Mouse (Mus musculus) heart, embryonic 13.5 days (tissue): ENCODE data around the gene Sept10. TPM values are rescaled to one million over a fixed set of nuclear protein-coding genes. Genes with fewer than 3 reads are reported as not detected.

Source experiments
- ATAC-seq: fragments of 200-750 bp; cut with Nextera tagmentation; 2 replicates; pipeline ENCODE4 v1.8.0; 2017; ENCODE audit warnings: moderate TSS enrichment; ENCODE audit not compliant: insufficient number of reproducible peaks, low FRiP score, low TSS enrichment; ENCODE audit errors: extremely low read depth
- H3K27ac ChIP-seq: fragments of 300-500 bp; sonication (generic); replicated peaks from 2 replicates; pipeline ENCODE4 v1.5.1; 2015; ENCODE audit warnings: moderate library complexity, mild to moderate bottlenecking, inconsistent platforms
- H3K27me3 ChIP-seq: fragments of 300-500 bp; sonication (generic); replicated peaks from 2 replicates; pipeline ENCODE4 v1.6.1; 2015; ENCODE audit warnings: mild to moderate bottlenecking, inconsistent platforms
- H3K36me3 ChIP-seq: fragments of 300-500 bp; sonication (generic); 2 replicates; pipeline ENCODE4 v1.6.1; 2015; ENCODE audit warnings: mild to moderate bottlenecking, inconsistent platforms
- H3K4me1 ChIP-seq: fragments of 300-500 bp; sonication (generic); 2 replicates; pipeline ENCODE4 v1.6.1; 2015; ENCODE audit warnings: inconsistent platforms
- H3K4me2 ChIP-seq: fragments of 300-500 bp; sonication (generic); 2 replicates; pipeline ENCODE4 v1.6.1; 2015; ENCODE audit warnings: inconsistent platforms, mild to moderate bottlenecking, moderate library complexity
- H3K4me3 ChIP-seq: fragments of 300-500 bp; sonication (generic); 2 replicates; pipeline ENCODE4 v1.5.1; 2015; ENCODE audit warnings: moderate library complexity, mild to moderate bottlenecking, inconsistent platforms
- H3K9ac ChIP-seq: fragments of 300-500 bp; sonication (generic); 2 replicates; pipeline ENCODE4 v1.6.1; 2015; ENCODE audit warnings: inconsistent platforms, mild to moderate bottlenecking, moderate library complexity
- H3K9me3 ChIP-seq: fragments of 300-500 bp; sonication (generic); 2 replicates; pipeline ENCODE4 v1.6.1; 2016; ENCODE audit warnings: inconsistent platforms
- WGBS: fragments of 180-500 bp; shearing (Covaris S2); methylation state at CpG from one replicate; pipeline ENCODE4 v1.1.7; 2015; ENCODE audit warnings: mixed read lengths; 5-methylcytosine and 5-hydroxymethylcytosine counted together
- polyA plus RNA-seq: library from polyadenylated mRNA; unstranded; fragments of >200 nt; fragmentation: Nextera tagmentation; extraction: Ambion mirVana; gene quantifications from 2 replicates; pipeline ENCODE4 v1.2.1, GENCODE M21; 2015

Sept10 gene
- 36.1 and 36.5 TPM in 2 replicates for polyA plus RNA-seq

DNA sequence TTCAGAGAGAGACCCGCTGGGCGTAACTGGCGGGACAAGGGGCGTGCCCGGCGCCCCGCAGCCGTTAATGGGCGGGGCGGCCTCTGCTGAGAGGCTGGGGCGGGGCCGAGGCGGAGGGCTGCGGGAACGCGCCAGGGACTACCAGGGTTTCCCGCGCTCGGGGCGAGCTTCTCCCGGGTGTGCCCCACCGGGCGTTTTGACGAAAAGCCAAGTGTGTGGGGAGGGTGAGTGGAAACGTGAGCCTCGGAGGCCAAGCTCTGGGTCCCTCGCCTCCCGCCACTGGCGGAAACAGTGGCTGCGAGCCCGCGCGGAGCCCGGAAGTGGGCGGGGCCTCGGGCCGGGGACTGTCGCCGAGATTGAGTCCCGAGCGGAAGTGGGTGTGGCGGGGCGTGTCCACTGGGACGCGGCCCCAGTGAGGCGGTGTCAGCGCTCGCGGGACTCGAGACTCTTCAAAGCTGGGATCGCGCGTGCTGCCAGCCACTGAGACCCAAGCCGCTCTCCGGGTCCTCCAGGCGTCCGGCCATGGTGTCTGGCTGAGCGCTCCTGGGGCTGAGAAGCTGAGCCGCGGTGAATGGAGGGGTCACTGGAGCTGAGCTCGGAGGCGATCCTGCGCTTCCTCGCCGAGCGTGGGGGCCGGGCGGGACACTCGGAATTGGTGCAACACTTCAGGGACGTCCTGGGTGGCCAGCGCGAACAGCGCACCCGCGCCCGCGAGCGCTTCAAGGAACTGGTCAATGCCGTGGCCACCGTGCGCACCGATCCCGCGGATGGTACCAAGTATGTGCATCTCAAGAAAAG is at the start of gene Sept10, which contains the start of gene Sowahc:
Gene Sept10, minus strand, starts transcription at position 375 of the 798 bp plus-strand sequence.
Gene Sowahc, plus strand, starts transcription at position 481 of the 798 bp plus-strand sequence.
- under 1% methylated on average over 84 of the region's 84 CpGs for WGBS
- peak within 1 kb of the TSS; percentile 93 for H3K27ac ChIP-seq
- peaks cover 32% of the 10 kb centered on the region for H3K4me1 ChIP-seq
- H3K36me3 ChIP-seq: no peaks in the 10 kb centered on the region
- no peaks in the 10 kb centered on the region for H3K9me3 ChIP-seq
- H3K9ac ChIP-seq: peak within 1 kb of the TSS; percentile 93
- peak within 1 kb of the TSS; percentile 73 for H3K4me3 ChIP-seq
- H3K27me3 ChIP-seq: peaks cover 7% of the 10 kb centered on the region; the same call in 1 of the 2 replicates
- ATAC-seq: peak; percentile 91
- H3K4me2 ChIP-seq: peak within 1 kb of the TSS; percentile 100

- H3K36me3 ChIP-seq: no peaks in the 10 kb centered on the region
- ATAC-seq: no peak
- 54% methylated on average over 3 of the region's 3 CpGs for WGBS
- no peak overlapping the region for H3K4me3 ChIP-seq
- peaks cover 15% of the 10 kb centered on the region for H3K4me1 ChIP-seq
- no peak overlapping the region for H3K9ac ChIP-seq
- H3K4me2 ChIP-seq: no peak overlapping the region
- no peak overlapping the region for H3K27ac ChIP-seq
- H3K27me3 ChIP-seq: no peaks in the 10 kb centered on the region
- no peaks in the 10 kb centered on the region for H3K9me3 ChIP-seq
These were observed 47.1 kb upstream of the Sept10 start for GRCm38 (mm10) chr10:59268754-59269153.

DNA sequence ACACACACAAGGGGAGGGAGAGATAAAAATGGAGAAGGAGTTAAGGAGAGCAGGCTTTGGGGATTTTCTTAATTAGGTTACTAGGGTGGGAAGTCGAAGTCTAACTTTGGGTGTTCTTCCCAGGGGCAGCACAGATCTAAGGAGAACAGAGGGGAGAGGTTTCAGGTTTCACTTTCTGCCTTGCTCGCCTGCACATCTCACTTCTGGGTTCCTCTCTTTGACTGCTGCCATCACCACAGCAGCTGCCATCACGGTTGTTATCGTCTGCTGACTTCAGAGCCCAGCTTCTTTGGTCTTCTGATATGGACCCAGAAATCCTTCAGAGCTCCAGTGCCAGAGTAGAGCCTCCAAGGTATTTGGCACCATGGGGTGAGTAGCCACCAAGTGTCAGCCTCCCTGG is 46.5 kb upstream of the Sept10 start:
- Histone ChIP-seq H3K4me1 (peaks cover 15% of the 10 kb centered on the region), H3K36me3 (no peaks in the 10 kb centered on the region), H3K27me3 (no peaks in the 10 kb centered on the region), H3K27ac (no peak overlapping the region), H3K9me3 (no peaks in the 10 kb centered on the region), H3K4me2 (no peak overlapping the region), H3K4me3 (no peak overlapping the region), H3K9ac (no peak overlapping the region)
- ATAC-seq: no peak
- WGBS: 36% methylated on average over 4 of the region's 4 CpGs

DNA sequence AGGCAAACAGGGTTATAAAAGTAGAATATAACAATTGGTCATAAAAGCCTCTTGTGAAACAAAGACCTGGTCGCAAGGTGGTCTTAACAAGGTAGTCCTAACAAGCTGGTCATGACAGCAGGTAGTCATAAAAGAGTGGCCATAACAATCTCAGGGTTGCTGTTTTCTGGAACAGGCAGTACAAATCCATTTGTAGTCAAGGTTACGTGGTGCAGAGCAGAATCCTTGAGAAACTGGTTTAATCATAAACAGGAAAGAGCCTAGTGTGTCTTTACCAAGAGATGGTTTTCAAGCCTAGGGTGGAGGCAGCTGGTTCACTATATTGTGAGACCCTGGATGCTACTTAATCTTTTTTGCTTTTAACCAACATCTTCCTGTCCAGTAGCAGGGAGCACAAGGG is 45.6 kb upstream of the Sept10 start:
- no peaks in the 10 kb centered on the region for H3K36me3 ChIP-seq
- peaks cover 15% of the 10 kb centered on the region for H3K4me1 ChIP-seq
- no peak overlapping the region for H3K4me2 ChIP-seq
- WGBS: 82% methylated on average over 2 of the region's 2 CpGs
- H3K4me3 ChIP-seq: no peak overlapping the region
- no peak for ATAC-seq
- no peak overlapping the region for H3K9ac ChIP-seq
- no peaks in the 10 kb centered on the region for H3K27me3 ChIP-seq
- no peak overlapping the region for H3K27ac ChIP-seq
- no peaks in the 10 kb centered on the region for H3K9me3 ChIP-seq

DNA sequence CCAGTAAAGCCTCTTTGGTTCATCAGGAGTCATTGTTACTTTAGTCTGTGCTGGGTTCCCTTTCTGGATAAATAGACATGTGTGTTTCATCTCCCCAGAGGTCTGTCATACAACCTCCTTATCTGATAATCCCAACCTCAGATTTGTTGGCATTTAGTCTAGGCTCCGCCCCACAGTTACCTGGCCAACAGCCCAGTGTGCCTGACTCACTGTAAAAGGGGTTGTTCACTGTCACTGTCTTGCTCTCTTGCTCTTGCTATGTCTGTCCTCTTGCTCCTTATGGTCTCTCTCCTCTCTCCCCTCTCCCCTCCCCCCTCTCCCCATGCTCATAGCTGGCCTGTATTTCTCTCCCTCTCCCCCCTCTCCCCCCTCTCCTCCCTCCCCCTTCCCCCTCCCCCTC is 44.5 kb upstream of the Sept10 start:
- Histone ChIP-seq H3K36me3 (no peaks in the 10 kb centered on the region), H3K4me2 (no peak overlapping the region), H3K9me3 (no peaks in the 10 kb centered on the region), H3K4me3 (no peak overlapping the region), H3K4me1 (peaks cover 19% of the 10 kb centered on the region), H3K27ac (peak overlapping the region; percentile 51), H3K27me3 (no peaks in the 10 kb centered on the region), H3K9ac (no peak overlapping the region)
- WGBS: 68% methylated on average over 1 of the region's 1 CpGs
- ATAC-seq: no peak

DNA sequence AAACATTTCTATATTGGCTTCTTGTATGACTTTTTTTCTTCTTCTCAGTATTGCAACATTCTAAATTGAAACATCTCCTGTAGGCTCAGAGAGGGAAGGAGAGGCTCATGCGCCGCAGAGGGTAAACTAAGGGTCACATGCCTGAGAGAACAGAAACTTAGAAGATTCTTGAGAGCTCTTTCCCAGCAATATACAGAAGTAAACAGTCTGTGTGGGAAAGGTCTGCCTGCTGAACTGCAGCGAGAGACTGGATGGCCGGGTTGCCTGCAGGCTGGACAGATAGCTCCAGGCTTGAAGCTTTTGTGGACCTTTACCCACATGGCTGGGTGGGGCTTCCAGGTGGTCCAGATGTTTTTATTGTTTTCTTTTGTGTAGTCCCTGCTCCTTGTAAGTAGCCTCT is 44.0 kb upstream of the Sept10 start:
- WGBS: 38% methylated on average over 4 of the region's 4 CpGs
- no peak for ATAC-seq
- Histone ChIP-seq H3K4me3 (no peak overlapping the region), H3K27me3 (no peaks in the 10 kb centered on the region), H3K4me2 (no peak overlapping the region), H3K9me3 (no peaks in the 10 kb centered on the region), H3K27ac (peak overlapping the region; percentile 51), H3K9ac (no peak overlapping the region), H3K4me1 (peaks cover 19% of the 10 kb centered on the region), H3K36me3 (no peaks in the 10 kb centered on the region)

GRCm38 (mm10) chr10:59265067-59265466 is 43.4 kb upstream of the Sept10 start:
- H3K9ac ChIP-seq: no peak overlapping the region
- 29% methylated on average over 7 of the region's 7 CpGs for WGBS
- no peaks in the 10 kb centered on the region for H3K36me3 ChIP-seq
- H3K27me3 ChIP-seq: no peaks in the 10 kb centered on the region
- no peak for ATAC-seq
- peak overlapping the region; percentile 45; the same call in 1 of the 2 replicates for H3K27ac ChIP-seq
- peak overlapping the region; percentile 22 for H3K4me2 ChIP-seq
- peaks cover 19% of the 10 kb centered on the region for H3K4me1 ChIP-seq
- H3K9me3 ChIP-seq: no peaks in the 10 kb centered on the region
- H3K4me3 ChIP-seq: no peak overlapping the region

GRCm38 (mm10) chr10:59262979-59263378 is 41.3 kb upstream of the Sept10 start:
- Histone ChIP-seq H3K9me3 (no peaks in the 10 kb centered on the region), H3K4me3 (no peak overlapping the region), H3K4me2 (no peak overlapping the region), H3K36me3 (no peaks in the 10 kb centered on the region), H3K4me1 (peaks cover 19% of the 10 kb centered on the region), H3K9ac (no peak overlapping the region), H3K27me3 (no peaks in the 10 kb centered on the region), H3K27ac (no peak overlapping the region)
- 59% methylated on average over 7 of the region's 7 CpGs for WGBS
- no peak for ATAC-seq

- no peaks in the 10 kb centered on the region for H3K27me3 ChIP-seq
- no peak overlapping the region for H3K9ac ChIP-seq
- peaks cover 19% of the 10 kb centered on the region for H3K4me1 ChIP-seq
- 83% methylated on average over 1 of the region's 1 CpGs for WGBS
- no peak overlapping the region for H3K4me3 ChIP-seq
- H3K4me2 ChIP-seq: no peak overlapping the region
- H3K36me3 ChIP-seq: no peaks in the 10 kb centered on the region
- ATAC-seq: no peak
- no peaks in the 10 kb centered on the region for H3K9me3 ChIP-seq
- H3K27ac ChIP-seq: no peak overlapping the region
These were observed 40.4 kb upstream of the Sept10 start for GRCm38 (mm10) chr10:59262021-59262420.

DNA sequence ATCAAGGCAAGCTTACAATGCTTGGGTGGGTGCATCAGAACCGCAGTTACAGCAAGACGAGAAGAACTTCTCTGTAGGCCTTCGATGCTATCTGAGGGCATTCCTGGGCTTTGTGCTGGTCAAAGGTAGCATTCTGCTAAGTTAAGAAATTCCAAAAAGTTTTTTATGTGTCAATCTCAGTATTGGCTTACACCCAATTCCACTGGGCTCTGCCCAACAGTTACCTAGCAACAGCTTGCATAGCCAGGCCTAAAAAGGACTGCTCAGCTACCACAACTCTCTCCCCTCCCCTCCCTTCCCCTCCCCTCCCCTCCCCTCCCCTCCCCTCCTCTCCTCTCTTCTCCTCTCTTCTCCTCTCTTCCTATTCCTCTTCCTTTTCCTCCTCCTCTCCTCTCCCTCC is 40.0 kb upstream of the Sept10 start:
- ATAC-seq: no peak
- Histone ChIP-seq H3K9ac (no peak overlapping the region), H3K4me1 (peaks cover 19% of the 10 kb centered on the region), H3K27ac (no peak overlapping the region), H3K27me3 (no peaks in the 10 kb centered on the region), H3K4me3 (no peak overlapping the region), H3K36me3 (no peaks in the 10 kb centered on the region), H3K9me3 (no peaks in the 10 kb centered on the region), H3K4me2 (no peak overlapping the region)
- WGBS: 68% methylated on average over 3 of the region's 3 CpGs

DNA sequence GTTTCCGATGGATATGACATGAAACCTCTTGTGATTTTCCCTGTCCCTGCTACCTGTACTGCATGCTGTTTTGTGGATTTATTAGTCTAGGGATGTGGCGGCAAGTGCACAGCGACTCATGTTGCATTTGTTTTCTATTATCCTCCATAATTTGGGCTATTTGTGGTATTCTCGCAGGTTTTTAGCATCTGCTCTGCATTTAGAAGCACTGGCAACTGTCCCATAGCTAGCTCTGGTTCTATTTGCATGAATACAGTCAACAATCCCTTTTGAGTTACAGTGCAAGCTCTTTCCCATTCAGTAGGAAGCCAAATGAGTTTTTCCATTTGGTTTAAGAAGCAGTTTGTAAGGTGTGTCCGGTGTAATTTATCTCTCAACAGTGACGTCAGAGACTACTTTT is 37.9 kb upstream of the Sept10 start:
- Histone ChIP-seq H3K9ac (no peak overlapping the region), H3K27me3 (no peaks in the 10 kb centered on the region), H3K9me3 (no peaks in the 10 kb centered on the region), H3K36me3 (no peaks in the 10 kb centered on the region), H3K4me2 (no peak overlapping the region), H3K27ac (no peak overlapping the region), H3K4me1 (peaks cover 15% of the 10 kb centered on the region), H3K4me3 (no peak overlapping the region)
- ATAC-seq: no peak
- 83% methylated on average over 6 of the region's 6 CpGs for WGBS

GRCm38 (mm10) chr10:59256533-59256932 is 34.9 kb upstream of the Sept10 start:
- H3K9ac ChIP-seq: no peak overlapping the region
- H3K9me3 ChIP-seq: no peaks in the 10 kb centered on the region
- peaks cover 23% of the 10 kb centered on the region for H3K4me1 ChIP-seq
- H3K27me3 ChIP-seq: no peaks in the 10 kb centered on the region
- ATAC-seq: no peak
- no peaks in the 10 kb centered on the region for H3K36me3 ChIP-seq
- 76% methylated on average over 2 of the region's 2 CpGs for WGBS
- H3K27ac ChIP-seq: no peak overlapping the region
- H3K4me2 ChIP-seq: no peak overlapping the region
- no peak overlapping the region for H3K4me3 ChIP-seq
